Mouse (Mus musculus) CD8-positive naive resting alpha-beta T cell, adult 2 months (primary cell): ENCODE data around the gene 4930524J08Rik.
A peak's percentile ranks its signal among the peaks of the same experiment; 100 is the strongest.

Experiments
- DNase-seq, 2 experiments: peaks; one replicate each; pipeline ENCODE4 v3.0.0; 2022; ENCODE audit warnings: low read depth in 2 of 2, low spot score in 2 of 2

4930524J08Rik gene

GRCm38 (mm10) chr5:99978699-99979442, at the start of gene 4930524J08Rik, which contains the start of gene Hnrnpd:
Gene 4930524J08Rik, plus strand, starts transcription at chr5:99979061.
Gene Hnrnpd, minus strand, starts transcription at chr5:99978938.
- DNase-seq = peak; percentile 80 to 84

- no peak for DNase-seq
Observed at GRCm38 (mm10) chr5:99931910-99932309, 47.0 kb upstream of the 4930524J08Rik start.

GRCm38 (mm10) chr5:99939440-99939839, 39.4 kb upstream of the 4930524J08Rik start:
- no peak for DNase-seq

- no peak for DNase-seq
Observed at GRCm38 (mm10) chr5:99941273-99941672, 37.6 kb upstream of the 4930524J08Rik start.

DNA sequence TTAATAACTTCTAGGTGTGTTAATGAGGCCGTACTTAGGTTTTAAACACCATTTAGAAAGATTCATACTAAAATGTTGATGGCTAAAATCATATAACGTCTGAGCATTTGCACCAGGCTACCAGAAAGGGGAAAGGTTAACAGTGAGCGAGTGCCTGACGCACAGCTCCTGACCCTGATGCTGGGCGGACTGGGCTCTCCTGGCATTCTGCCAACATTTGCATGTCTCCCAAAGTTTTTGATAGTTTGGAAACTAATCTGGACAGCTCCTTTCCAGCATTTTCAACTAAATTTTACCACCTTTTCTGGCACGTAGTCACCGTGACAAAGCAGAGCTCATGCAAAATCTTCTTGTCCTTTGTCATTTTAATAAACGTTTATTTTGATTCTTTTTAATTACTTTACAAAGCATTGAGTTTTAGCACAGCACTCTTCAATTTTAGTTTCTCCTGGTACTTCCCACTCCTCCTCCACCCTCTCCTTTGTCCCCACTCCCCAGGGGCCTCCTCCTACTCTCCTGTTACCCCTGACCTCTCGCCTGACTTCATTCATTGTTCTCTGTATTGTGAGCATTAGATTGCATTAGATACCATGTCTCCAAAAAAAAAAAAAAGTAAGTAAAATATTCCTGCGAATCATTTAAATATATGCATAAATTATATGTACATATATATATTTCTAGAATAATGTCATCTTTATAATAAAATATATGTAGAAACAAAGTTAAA, 36.9 kb upstream of the 4930524J08Rik start:
- DNase-seq = no peak

GRCm38 (mm10) chr5:99952513-99952912, 26.3 kb upstream of the 4930524J08Rik start:
- DNase-seq = no peak

DNA sequence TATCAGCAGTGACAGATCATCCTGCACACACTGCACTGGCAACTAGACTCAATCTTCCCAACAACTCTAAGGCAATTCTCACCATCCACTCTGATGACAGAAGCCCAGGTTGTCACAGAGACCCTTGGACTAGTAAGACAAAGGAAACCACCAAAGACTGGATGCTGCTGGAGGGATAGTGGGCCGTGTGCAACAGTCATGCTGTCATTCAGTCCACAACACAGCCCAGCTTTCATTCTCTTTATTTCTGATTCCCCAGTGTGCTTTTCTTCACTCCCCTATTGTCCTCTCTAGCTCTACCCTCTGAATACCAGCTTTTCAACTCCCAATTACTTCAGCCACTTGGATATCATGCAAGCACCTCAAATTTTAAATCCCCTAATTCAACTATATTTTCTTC, 25.0 kb upstream of the 4930524J08Rik start:
- DNase-seq = no peak

DNA sequence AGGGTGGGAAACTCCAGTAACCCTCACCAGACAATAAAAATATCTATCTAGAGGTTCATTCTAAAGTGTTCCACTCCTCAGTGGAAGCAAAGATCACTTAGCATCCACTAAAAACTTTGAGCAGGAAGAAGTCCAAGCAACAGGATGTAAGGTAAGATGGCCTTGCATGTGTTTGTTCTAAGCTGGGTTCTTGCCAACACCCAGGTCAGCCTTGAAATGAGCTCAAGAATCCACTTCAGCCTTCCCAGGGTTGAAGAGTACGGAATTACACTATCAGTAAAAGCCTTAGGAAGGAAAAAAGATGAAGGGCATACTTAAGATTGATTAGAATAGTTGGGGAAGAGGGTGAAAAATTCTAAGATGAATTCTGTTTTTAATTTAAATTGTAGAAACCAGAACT, 20.2 kb upstream of the 4930524J08Rik start:
- DNase-seq = no peak

- DNase-seq = no peak
Observed at GRCm38 (mm10) chr5:99959236-99959936, 19.5 kb upstream of the 4930524J08Rik start.

DNA sequence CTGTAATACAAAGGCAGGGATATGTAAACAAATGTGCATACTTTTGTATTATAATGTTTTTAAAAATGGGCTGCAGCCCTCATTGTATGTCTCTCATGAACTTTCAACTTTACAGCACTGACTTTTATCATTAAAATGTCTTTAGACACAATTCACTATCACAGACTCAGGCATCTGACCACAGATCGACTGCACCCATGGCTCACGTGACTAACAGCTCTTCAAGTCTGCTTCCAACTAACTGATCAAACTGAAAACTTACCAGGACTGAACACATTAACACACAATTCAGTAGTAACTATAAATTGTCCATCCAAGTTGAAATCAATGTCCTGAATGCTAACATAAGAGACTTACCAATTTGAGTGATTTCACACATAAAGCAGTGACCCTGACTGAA, 18.9 kb upstream of the 4930524J08Rik start:
- no peak for DNase-seq

GRCm38 (mm10) chr5:99973941-99974340, 4.9 kb upstream of the 4930524J08Rik start:
- no peak for DNase-seq

DNA sequence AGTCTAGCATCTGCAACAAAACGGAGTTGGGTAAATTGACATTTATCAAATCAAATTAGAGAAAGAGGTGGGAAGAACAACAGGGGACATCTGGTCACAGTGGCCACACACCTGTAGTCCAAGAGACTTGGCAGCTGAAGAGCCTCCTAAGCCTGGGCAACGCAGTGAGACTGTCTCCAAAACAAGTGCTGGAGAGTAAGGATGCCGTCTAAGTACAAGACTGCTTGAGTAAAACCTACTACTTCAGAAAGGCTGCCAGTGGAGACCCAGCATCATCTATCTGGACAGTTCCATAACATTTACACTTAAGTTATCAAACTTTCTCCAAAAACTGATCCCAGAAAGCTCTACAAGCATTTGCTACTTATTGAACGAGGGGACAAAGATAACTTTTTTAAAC, 3.8 kb upstream of the 4930524J08Rik start:
- no peak for DNase-seq

GRCm38 (mm10) chr5:99975776-99976175, 3.1 kb upstream of the 4930524J08Rik start:
- DNase-seq = no peak

GRCm38 (mm10) chr5:99976334-99976955, 2.4 kb upstream of the 4930524J08Rik start:
- DNase-seq = no peak

DNA sequence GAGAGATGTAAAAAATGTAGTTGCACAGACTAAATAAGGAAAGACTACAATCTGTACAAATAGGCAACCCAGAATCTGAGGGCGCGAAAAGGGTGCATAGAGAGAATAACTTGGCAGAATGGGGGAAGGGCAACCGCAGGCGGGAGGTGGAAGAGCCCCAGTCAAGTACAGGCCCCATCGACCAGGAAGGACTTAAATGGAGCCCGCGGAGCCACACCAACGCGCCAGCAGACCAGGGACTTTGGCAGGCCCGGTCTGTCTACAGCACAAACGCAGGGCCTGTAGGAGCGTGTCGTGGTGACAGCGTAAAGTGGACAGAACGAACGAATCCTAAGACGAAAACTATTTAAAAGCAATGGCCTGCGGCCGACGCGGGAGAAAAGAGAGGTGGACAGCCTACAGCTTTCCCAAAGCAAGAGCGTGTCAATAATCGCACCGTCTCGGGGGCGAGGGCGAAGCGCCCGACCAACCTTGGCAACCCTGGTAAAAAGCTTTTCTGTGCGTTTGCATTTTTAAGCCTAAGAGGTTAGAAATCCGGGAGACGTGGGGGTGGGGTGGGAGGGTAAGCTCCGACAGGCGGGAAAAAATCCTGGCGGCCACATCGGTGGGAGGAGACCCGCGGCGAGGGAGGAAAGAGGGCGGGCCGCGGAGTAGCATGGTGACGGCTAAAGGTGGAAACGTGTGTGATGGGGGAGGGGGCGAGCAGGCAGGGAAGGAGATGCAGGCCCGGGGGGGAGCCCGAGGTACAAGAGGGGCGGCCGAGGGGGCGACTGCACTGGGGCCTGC, 1.2 kb upstream of the 4930524J08Rik start:
- peak; percentile 36 to 47 for DNase-seq

DNA sequence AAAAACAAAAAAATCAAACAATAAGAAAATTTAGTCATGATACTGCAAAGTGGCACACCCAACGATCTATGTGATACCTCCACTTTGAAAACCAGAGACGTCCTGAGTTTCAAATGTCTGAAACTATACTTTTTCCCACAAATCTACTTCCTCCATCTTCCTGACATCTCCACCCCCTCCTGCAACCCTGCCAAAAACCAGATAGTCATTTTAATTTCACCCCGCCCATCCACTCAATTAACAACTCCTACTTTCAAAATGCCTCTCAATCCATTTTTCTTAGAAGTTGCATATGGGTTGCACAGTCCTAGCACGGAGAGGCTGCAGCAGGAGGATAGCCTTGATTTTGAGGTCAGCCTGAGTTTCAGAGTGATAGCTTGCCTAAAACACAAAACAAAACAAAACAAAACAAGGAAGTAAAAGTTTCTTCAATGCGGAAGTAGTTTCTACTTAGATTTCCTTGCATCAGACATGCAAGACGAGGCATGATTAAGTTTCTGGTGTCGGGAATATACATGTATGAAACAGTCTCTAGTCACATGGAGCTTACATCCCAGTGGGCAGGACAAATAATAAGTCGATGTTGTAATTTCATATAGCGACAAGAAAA, 4.7 kb downstream of the 4930524J08Rik start:
- no peak for DNase-seq

DNA sequence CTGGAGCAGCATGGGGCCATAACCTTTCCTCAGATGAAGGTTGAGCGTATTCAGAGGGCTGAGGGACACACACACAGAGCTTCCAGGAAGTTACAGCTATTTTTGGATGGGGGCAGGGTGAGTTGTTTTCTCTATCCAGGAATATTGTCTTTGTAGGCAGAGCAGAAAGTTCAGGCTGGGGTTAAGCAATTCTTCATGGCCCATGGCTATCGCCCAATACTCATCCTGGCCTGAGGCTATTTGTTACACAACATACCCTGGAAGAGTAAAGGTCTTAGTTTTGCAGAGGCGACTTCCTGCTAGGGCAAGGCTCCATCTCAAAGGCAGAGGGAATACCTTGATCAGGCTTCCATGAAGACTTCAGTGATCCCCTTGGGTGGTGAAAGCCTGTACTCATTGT, 15.3 kb downstream of the 4930524J08Rik start:
- DNase-seq = no peak

DNA sequence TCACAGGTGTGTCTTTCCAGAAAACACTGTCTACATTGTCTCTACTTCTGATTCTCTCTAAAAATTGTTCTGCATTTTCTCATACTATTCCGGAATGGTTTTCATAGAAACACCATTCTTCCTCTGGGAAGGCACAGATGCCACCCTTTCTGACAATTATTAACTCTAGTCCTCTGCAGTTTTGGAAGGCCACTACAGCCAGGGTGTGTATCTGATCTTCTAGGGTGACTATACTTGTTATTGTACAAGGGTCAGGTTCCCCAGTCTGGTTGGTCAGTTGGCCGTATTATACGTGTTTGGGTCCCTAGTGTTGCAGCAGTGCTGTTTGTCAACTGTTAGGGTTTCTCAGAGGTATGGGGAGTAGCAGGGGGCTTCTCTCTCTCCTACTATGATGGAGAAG, 15.8 kb downstream of the 4930524J08Rik start:
- DNase-seq = no peak

- DNase-seq = no peak
Observed at GRCm38 (mm10) chr5:100000048-100000447, 21.2 kb downstream of the 4930524J08Rik start.

DNA sequence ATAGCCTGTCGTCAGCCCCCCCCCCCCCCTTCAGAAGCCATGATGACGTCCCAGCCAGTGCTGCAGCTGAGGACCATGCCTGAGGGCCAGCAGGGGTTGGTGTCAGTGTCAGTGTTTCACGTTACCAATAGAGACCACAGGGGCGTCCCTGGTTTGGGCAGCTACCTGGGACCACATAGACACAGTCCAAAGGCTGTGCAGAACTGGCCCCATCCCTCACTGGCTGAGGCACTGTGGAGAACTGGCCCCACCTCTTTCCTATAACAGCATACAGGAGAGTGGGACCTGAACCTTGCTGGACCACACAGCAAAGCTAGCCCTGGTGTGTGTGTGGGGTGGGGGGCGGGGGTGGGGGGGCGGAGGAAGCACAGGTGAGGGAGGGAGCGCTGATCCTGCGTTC, 21.6 kb downstream of the 4930524J08Rik start:
- DNase-seq = no peak
